Mouse (Mus musculus) thymus, postnatal 25 days (tissue): Measurements from ENCODE around the gene Hrct1.

Experiments
- DNase-seq: peaks from one replicate; pipeline ENCODE4 v3.0.0; 2022

Gene Hrct1

DNA sequence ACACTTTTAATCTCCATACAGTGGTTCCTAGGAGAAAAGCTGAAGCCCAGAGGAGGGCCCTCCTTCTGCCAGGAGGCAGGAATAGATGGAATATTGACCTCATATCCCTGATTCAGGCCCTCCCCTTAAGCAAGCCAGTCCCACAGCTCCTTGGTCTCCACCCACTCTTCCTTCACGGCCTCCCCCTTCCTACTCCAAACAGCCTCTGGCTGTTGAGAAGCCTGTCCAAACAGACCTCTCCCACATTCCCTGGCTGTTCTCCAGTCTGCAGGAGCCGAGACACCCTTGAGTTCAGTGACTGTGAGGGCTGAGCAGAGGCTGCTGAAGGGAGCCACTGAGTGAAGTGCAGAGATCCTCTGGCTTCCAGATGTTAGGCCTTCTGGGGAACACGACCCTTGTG is at the start of gene Hrct1:
Hrct1 (plus strand) TSS at position 194 of the 400 bp plus-strand sequence.
- no peak for DNase-seq

- DNase-seq: no peak
Observed at GRCm38 (mm10) chr4:43678541-43678940, 48.4 kb upstream of the Hrct1 start.

- no peak for DNase-seq
Observed at GRCm38 (mm10) chr4:43679416-43680043, 47.5 kb upstream of the Hrct1 start.

DNA sequence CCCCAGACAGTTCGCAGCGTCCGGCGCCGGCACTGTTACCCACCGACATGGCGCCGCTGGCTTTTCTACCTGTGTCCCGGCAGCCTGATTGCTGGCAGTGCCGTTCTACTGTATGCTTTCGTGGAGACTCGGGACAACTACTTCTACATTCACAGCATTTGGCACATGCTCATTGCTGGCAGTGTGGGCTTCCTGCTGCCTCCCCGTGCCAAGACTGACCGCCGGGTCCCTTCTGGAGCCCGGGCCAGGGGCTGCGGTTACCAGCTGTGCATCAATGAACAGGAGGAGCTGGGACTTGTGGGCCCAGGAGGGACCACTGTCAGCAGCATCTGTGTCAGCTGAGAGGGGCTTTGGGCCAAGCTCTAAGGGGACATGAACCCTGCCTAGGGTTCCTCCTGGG is 37.0 kb upstream of the Hrct1 start:
- no peak for DNase-seq

DNA sequence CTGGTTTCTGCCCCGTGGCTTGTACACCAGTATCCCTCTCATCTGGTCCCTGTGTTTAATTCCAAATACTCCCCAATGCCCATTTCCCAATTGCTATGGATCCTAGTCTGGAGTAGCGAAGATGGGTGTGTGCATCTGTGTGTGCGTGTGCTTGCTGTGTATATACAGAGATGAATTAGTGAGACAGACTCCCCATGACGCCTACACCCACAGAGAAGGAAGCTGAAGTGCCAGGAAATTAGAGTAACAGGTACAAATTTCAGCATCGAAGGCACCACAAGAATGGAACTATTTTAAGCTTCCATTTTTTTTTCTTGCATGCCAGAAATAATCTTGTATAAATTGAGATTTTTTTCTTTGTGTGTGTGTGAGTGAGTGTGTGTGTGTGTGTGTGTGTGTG is 36.0 kb upstream of the Hrct1 start:
- no peak for DNase-seq

DNA sequence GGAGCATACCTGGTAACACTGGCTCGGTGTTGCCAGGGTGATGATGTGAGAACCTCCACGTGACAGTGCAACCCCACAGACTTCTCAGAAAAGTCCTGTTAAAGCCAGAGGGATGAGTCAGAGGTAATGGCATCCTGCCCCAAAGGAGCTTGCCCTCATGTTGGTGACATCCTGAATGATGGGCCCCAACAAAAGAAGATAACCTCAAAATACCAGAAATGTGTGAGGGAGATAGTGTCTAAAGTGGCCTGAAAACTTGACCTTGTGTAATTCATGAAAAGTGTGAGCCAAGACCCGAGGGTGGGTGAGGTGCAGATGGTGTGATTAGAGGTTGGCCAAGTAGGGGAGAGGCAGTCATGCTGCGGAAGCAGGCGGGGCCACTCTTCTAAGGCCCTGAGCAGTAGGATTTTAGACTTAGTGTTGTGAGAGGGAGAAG is 33.2 kb upstream of the Hrct1 start:
- no peak for DNase-seq

GRCm38 (mm10) chr4:43694439-43695248 is 32.3 kb upstream of the Hrct1 start:
- DNase-seq: no peak

GRCm38 (mm10) chr4:43695249-43695671 is 31.7 kb upstream of the Hrct1 start:
- DNase-seq: no peak

DNA sequence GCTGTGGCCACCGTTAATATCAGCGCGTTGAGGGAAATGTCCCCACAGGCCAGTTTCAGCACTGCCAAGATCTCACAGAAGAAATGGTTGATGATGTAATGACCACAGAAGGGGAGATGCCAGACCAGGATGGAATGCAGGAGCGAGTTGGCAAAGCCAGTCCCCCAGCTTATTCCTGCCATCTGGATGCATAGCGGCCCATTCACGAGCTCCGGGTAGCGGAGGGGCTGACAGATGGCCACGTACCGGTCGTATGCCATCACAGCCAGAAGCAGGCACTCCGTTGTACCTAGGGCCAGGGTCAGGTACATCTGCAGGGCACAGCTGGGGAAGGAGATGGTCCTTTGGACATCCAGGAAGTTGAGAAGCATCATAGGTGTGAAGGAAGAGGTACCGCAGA is 30.4 kb upstream of the Hrct1 start:
- no peak for DNase-seq

DNA sequence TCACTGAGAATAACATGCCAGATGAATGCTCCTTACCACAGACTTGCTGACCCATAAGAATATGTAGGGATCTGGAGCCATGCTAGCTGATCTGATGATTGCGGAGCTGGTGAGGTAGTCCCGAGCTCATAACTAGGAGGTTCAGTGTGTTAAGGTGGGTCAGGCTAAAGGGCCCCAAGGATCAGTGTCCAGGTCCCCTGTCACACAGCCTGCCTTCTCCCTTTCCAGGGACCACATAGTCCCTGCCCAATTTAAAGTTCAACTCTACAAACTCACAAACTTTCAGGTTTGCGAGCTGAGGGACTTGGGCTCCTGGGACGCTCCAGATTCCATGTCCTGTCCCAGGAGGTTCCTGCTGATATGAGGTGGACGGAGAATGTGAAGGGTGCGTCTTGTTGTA is 26.3 kb upstream of the Hrct1 start, which contains the start of gene Olfr70:
Olfr70 (minus strand) TSS at position 101 of the 400 bp plus-strand sequence.
- DNase-seq: no peak

DNA sequence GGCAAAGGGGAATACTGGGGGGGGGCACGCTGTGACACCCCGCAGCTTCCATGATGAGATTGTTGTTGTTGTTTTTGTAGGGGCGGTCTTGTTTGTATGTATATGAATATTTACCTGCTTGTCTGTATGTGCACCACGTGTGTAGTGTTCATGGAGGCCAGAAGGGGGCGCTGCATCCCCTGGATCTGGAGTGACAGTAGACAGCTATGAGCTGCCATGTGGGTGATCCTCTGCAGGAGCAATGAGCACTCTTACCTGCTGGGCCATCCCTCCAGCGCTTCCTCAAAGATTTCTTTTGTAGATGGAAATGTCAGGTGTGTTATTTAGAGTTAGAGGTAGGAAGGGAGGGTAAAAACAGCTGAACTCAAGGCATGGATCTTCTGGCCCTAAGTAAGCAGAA is 23.5 kb upstream of the Hrct1 start:
- DNase-seq: no peak

DNA sequence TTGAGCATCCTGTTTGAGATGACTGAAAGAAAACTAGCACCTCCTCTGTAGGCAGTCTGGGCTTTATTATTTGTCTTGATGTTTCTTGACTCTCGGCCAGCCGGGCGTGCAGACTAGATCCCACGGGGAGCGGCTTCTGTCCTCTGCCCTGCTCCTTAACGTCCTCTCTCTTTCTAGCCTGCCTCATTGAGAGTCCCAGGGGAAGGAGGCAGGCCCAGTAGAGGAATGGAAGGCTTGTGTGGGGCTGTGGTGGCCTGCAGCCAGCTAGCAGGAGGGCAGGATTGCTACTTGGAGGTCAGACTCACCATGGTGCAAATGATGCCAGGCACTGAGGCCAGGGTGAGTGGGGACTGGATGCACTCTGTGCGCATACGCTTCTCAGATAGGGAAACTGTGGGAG is 23.1 kb upstream of the Hrct1 start:
- DNase-seq: no peak

- DNase-seq: no peak
Observed at GRCm38 (mm10) chr4:43705991-43706390, 21.0 kb upstream of the Hrct1 start.

DNA sequence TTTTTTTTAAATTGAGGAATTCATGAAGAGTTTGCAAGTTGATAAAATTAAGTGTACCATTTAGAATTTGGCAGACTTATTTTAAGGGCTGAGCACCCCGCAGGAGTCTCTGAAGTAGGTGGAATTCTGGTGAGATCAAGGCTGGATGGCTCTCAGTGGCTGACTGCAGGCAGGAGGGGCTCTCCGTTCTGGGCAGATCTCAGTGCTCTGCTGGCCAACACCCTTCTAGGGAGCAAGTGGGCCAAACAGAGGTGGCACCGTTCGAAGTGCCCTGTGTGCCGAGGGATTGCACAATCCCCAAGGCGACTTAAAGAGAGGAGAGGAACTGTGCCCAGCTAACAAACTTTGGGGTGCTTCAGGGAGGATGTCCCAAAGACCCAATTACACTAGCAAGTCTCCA is 17.1 kb upstream of the Hrct1 start, which contains the start of gene Olfr71:
Olfr71 (minus strand) TSS at position 387 of the 400 bp plus-strand sequence.
- DNase-seq: no peak

- peak; percentile 66 for DNase-seq
Observed at GRCm38 (mm10) chr4:43711821-43712220, 15.2 kb upstream of the Hrct1 start.

DNA sequence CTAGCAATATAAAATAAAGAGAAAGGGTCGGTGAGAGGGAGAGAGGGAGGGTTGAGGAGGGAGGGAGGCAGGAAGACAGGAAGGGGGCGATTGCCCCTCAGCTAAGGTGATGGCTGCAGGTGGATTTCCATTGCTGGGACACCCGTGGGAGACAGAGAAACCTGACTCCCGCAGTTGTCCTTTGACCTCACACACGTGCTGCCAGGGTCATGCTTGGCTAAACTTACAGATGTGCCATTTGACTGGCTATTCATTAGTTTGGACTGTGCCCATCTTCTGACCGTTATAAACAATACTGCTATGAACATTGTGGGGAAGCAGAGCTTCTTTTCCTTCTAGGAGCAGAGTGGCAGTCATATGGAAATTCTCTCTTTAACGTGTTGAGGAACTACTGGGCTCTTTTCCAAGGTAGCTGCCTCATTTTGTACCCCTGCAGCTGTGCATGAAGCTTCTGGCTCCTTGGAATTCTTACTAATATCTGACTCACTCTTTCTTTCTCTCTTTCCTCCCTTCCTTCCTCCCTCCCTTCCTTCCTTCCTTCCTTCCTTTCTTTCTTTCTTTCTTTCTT is 13.3 kb upstream of the Hrct1 start:
- DNase-seq: no peak

GRCm38 (mm10) chr4:43720491-43721228 is 6.3 kb upstream of the Hrct1 start:
- DNase-seq: no peak

DNA sequence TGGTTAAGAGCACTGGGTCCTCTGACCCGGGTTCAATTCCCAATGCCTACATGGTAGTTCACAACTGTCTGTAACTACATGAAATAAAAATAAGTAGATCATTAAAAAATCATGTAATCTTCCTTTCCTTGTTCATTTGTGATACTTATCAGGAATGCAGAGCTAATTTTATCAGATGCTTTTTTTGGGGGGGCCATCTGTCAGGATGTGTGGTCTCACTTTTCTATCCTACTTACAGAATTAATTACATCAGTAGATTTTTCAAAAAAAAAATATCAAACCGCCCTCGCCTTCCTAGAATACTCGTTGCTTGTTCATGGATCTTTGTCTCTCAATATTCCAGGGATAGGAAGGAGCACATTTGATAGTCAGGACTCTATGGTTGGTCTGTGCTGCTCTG is 4.8 kb upstream of the Hrct1 start:
- DNase-seq: no peak

DNA sequence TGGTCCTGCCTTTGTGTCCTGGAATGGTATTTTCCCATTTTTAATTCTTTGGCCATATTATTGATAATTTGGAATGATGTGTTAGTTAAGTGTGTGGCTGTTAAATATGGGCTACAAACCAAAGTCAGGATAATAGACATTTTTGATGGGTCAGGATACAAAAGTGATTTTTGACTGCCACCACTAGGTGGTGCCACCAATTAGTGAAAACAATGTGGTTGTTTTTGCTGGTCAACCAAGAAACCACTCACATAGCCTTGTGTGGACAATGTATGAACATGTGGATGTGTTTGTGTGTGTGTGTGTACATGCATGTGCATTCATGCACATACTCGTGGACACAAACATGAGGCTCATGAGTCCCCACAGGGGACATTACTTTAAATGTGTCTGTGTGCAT is 2.2 kb upstream of the Hrct1 start:
- DNase-seq: peak; percentile 9

DNA sequence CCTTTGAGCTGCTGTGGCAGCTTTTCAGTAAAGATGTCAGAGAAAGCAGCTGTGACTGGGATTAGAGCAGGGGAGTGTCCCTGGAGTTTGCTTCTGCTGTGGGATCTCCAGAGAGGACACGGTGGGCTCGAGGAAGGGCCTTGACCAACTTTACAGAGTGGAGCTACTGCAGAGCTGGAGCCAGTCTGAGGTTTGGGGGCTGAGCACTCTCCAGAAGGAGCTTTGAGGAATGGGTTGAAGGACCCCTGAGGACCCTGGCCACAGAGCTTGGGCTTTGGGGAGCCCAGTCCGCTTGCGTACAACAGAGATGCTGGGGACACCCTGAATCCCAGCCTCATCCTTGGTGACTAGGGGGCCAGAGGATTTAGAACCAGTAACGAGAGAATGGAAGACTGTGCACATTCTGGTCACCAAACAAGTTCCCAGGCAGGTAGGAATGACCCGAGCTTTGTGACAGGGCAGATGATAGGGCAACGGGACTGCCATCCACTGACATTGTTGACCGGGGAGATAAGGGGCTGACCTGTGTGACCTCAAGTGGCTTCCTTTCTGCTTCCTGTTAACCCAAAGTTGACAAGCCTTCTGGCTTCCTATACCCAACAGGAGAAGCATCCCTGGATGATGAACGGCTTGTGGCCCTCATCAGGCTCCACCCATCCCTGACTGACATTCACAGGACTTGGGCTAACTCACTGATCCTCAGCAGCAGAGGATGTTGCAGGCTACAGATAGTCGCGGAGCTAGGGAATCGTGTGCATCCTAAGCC is 577 bp upstream of the Hrct1 start:
- DNase-seq: no peak

GRCm38 (mm10) chr4:43727718-43728575 is 959 bp downstream of the Hrct1 start:
- DNase-seq: no peak
